Mouse (Mus musculus) liver, adult 2 months (tissue): ENCODE results near the gene Agtpbp1. TPM values are rescaled to one million over a fixed set of nuclear protein-coding genes. Genes with fewer than 3 reads are reported as not detected.

Experiments
- DNase-seq: peaks from one replicate; pipeline ENCODE4 v3.0.0-alpha.2; 2011; ENCODE audit warnings: low read depth, low spot score; ENCODE audit errors: extremely low read depth
- H3K27ac ChIP-seq: fragments of 200-500 bp; replicated peaks from 2 replicates; pipeline ENCODE4 v1.5.1; 2012; ENCODE audit warnings: low read depth, mild to moderate bottlenecking, control low read depth, inconsistent platforms, low read length; ENCODE audit not compliant: insufficient read depth
- H3K27me3 ChIP-seq: fragments of 200-500 bp; 2 replicates; pipeline ENCODE4 v1.6.1; 2012; ENCODE audit warnings: mild to moderate bottlenecking, moderate library complexity, low read length, inconsistent platforms; ENCODE audit not compliant: control insufficient read depth, insufficient read depth
- H3K36me3 ChIP-seq: fragments of 200-500 bp; 2 replicates; pipeline ENCODE4 v1.6.1; 2012; ENCODE audit warnings: low read length, inconsistent platforms; ENCODE audit not compliant: control insufficient read depth, insufficient read depth
- H3K4me1 ChIP-seq: fragments of 200-500 bp; 2 replicates; pipeline ENCODE4 v1.6.1; 2011; ENCODE audit warnings: low read length; ENCODE audit not compliant: control insufficient read depth, insufficient read depth
- H3K4me3 ChIP-seq: fragments of 200-500 bp; 2 replicates; pipeline ENCODE4 v1.5.1; 2011; ENCODE audit warnings: low read depth, mild to moderate bottlenecking, control low read depth, low read length, moderate library complexity; ENCODE audit not compliant: insufficient read depth
- H3K79me2 ChIP-seq: fragments of 200-500 bp; 2 replicates; pipeline ENCODE4 v1.6.1; 2012; ENCODE audit warnings: inconsistent platforms, mild to moderate bottlenecking, low read length, moderate library complexity; ENCODE audit not compliant: control insufficient read depth, insufficient read depth
- H3K9ac ChIP-seq: fragments of 200-500 bp; 2 replicates; pipeline ENCODE4 v1.6.1; 2012; ENCODE audit warnings: low read depth, mild to moderate bottlenecking, control low read depth, inconsistent platforms, low read length
- CTCF ChIP-seq: fragments of 200-500 bp; IDR thresholded peaks from 2 replicates; pipeline ENCODE4 v1.5.1; 2011; ENCODE audit warnings: low read depth, low read length, control low read depth
- POLR2A ChIP-seq: fragments of 200-500 bp; IDR thresholded peaks from 2 replicates; pipeline ENCODE4 v1.6.1; 2011; ENCODE audit warnings: low read length, control low read depth; ENCODE audit not compliant: insufficient read depth; ENCODE audit errors: extremely low read depth
- WGBS: fragments of 180-500 bp; shearing (Covaris S2); methylation state at CpG from one replicate; pipeline ENCODE4 v1.1.7; 2018; 5-methylcytosine and 5-hydroxymethylcytosine counted together
- polyA plus RNA-seq: library from polyadenylated mRNA; depleted of rRNA; stranded (reverse); fragments of >200 nt; gene quantifications from 2 replicates; pipeline ENCODE4 v1.2.3, GENCODE M21; 2012
- total RNA-seq: library from RNA; depleted of rRNA; stranded (reverse); fragments of >200 nt; gene quantifications from 2 replicates; pipeline ENCODE4 v1.2.3, GENCODE M21; 2014

The Agtpbp1 gene
- total and polyA plus RNA-seq, 2 experiments = 1.9 to 10.0 TPM

DNA sequence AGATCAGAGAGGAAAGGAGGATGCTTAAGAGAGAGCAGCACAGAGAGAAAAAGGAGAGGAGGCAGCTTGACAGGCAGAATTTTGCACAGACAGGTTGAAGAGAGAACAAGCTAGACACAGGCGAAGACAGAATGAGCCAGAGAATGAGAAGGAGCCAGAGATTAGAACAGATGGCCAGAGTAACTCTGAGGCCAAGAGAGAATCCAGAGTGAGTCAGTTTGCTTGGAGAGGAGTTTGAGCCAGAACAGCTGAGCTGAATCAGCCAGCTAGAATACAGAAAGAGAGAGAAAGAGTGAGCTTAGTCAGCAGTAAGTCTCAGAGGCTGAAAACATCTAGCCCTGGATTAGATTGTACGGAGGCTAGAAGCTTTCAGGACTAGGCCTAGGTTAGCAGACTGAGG, 12.5 kb downstream of the Agtpbp1 start:
- no peak overlapping the region for H3K4me3 ChIP-seq
- TF ChIP-seq CTCF = no peak
- TF ChIP-seq POLR2A = no peak
- H3K9ac ChIP-seq = no peak overlapping the region
- DNase-seq = no peak
- no peaks in the 10 kb centered on the region for H3K36me3 ChIP-seq
- H3K79me2 ChIP-seq = no peaks in the 10 kb centered on the region
- WGBS = 89% methylated on average over 2 of the region's 2 CpGs
- H3K4me1 ChIP-seq = no peaks in the 10 kb centered on the region
- H3K27ac ChIP-seq = no peak overlapping the region
- no peaks in the 10 kb centered on the region for H3K27me3 ChIP-seq

DNA sequence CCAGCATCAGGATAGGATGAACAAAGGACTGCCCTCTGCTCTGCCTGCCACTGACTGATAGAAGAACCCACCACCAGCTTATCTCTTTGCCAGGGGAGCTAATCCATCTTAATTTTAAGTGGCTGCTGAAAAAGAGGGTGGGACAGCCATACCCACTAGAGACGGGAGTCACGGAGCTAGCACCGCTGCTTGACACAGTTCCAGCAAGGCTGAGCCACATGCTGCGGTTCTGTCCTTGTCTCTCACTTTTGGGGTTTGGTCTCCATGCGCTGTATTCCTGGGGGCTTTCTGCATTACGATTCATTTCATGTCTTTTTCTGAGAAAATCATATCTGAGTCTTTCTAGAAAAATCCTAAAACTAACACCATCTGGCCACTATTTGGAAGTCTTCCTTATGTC, 13.9 kb downstream of the Agtpbp1 start:
- DNase-seq = no peak
- no peaks in the 10 kb centered on the region for H3K36me3 ChIP-seq
- H3K4me1 ChIP-seq = no peaks in the 10 kb centered on the region
- no peaks in the 10 kb centered on the region for H3K79me2 ChIP-seq
- WGBS = 93% methylated on average over 6 of the region's 6 CpGs
- no peaks in the 10 kb centered on the region for H3K27me3 ChIP-seq
- TF ChIP-seq CTCF (no peak), POLR2A (no peak)
- no peak overlapping the region for H3K9ac ChIP-seq
- H3K27ac ChIP-seq = no peak overlapping the region
- no peak overlapping the region for H3K4me3 ChIP-seq

DNA sequence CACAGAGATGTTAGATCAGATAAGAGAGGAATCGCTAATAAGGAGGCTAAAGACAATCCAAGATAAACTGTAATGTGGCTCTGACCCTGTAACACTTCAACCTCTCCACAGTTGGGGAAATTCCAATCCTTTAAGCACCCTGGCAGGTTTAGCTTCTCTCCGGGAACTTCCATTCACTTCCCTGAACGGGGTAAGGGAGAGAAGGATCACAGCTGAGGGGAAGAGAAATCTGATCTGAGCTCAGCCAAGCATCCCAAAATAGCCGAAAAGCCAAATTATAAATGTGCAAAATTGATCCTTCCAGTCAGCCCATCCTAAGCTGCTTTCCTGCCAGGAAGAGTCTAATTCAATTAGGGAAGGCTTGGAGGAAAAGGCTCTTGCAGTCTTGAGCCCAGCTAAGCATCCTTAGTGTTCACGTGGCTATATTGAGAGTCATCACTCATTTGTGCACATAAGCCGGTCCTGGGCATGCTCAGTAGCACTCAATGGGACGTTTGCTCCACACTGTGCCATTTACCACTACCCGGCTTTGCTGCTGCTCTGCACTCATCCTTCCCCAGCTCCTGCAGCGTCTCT, 19.0 kb downstream of the Agtpbp1 start:
- Histone ChIP-seq H3K36me3 (no peaks in the 10 kb centered on the region), H3K27me3 (no peaks in the 10 kb centered on the region), H3K4me1 (no peaks in the 10 kb centered on the region), H3K79me2 (no peaks in the 10 kb centered on the region), H3K9ac (no peak overlapping the region), H3K27ac (no peak overlapping the region), H3K4me3 (no peak overlapping the region)
- no peak for DNase-seq
- TF ChIP-seq CTCF = no peak
- no peak for TF ChIP-seq POLR2A
- WGBS = 62% methylated on average over 9 of the region's 9 CpGs

- H3K4me1 ChIP-seq = no peaks in the 10 kb centered on the region
- WGBS = 83% methylated on average over 10 of the region's 10 CpGs
Observed at GRCm38 (mm10) chr13:59564923-59565322, 20.1 kb downstream of the Agtpbp1 start.

DNA sequence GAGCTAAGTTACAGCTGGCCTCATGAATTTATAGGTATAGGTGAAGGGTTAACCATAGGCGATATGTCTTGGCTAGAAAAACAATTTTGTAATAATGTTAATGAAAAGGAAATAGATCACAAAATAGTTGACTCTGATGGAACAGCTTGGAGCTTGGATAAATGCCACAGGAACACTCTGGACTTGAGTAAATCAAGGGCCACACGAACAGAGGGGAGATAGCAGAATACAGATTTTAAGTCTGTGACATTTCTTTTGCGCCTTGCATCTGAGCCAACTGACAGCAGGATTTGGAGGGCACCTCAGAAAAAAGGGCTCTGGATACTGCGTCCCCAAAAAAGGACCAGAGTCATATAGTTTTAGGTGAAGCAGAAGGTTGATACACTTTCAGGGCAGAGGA, 20.5 kb downstream of the Agtpbp1 start:
- no peak for TF ChIP-seq POLR2A
- TF ChIP-seq CTCF = no peak
- Histone ChIP-seq H3K27ac (no peak overlapping the region), H3K79me2 (no peaks in the 10 kb centered on the region), H3K4me1 (no peaks in the 10 kb centered on the region), H3K36me3 (no peaks in the 10 kb centered on the region), H3K27me3 (no peaks in the 10 kb centered on the region), H3K4me3 (no peak overlapping the region), H3K9ac (no peak overlapping the region)
- WGBS = 81% methylated on average over 4 of the region's 4 CpGs
- no peak for DNase-seq

More at GRCm38 (mm10) chr13:59564923-59565322, 20.1 kb downstream of the Agtpbp1 start:
- Histone ChIP-seq H3K79me2 (no peaks in the 10 kb centered on the region), H3K27ac (no peak overlapping the region), H3K4me3 (no peak overlapping the region), H3K36me3 (no peaks in the 10 kb centered on the region), H3K27me3 (no peaks in the 10 kb centered on the region), H3K9ac (no peak overlapping the region)
- no peak for DNase-seq
- TF ChIP-seq CTCF (no peak), POLR2A (no peak)

- WGBS = 71% methylated on average over 2 of the region's 2 CpGs
- no peak overlapping the region for H3K9ac ChIP-seq
- H3K27ac ChIP-seq = no peak overlapping the region
- DNase-seq = no peak
- no peaks in the 10 kb centered on the region for H3K36me3 ChIP-seq
- H3K4me3 ChIP-seq = no peak overlapping the region
- no peaks in the 10 kb centered on the region for H3K79me2 ChIP-seq
- peaks cover 3% of the 10 kb centered on the region; the same call in 1 of the 2 replicates for H3K4me1 ChIP-seq
- no peaks in the 10 kb centered on the region for H3K27me3 ChIP-seq
- no peak for TF ChIP-seq CTCF
- TF ChIP-seq POLR2A = no peak
Observed at GRCm38 (mm10) chr13:59562471-59562870, 22.6 kb downstream of the Agtpbp1 start.
